Mouse (Mus musculus) forelimb bud, embryonic 11.5 days (tissue): ENCODE data around the gene Gabra4.
"Not testable (repeated sequence)": the region's sequence is repeated elsewhere in the genome, so short reads cannot be mapped to it uniquely, and the experiment has no call there.

Experiments used
- DNase-seq: peaks from one replicate; pipeline ENCODE4 v3.0.0-alpha.2; 2012; ENCODE audit warnings: low read depth, low spot score

The Gabra4 gene

DNA sequence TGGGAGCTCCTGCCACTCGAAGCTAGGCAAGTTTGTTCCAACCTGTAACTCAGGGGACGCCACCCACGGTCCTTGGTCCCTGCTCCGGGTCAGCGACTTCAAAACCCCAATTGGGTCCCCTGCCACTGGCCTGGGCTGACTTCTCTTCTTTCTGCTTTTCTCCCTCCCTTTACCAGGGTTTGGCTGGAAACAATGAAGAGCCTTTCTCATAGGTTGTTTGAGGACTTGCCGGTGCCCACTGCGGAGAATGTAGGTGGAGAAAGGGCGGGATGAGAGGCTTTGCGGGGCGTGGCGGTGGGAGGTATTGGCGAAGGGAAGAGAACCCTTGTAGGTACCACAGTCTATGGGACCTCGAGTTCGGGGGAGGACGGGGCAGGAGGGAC lies at the start of gene Gabra4:
Gabra4 (minus strand) TSS at position 194 of the 383 bp plus-strand sequence.
- DNase-seq: peak; percentile 37

DNA sequence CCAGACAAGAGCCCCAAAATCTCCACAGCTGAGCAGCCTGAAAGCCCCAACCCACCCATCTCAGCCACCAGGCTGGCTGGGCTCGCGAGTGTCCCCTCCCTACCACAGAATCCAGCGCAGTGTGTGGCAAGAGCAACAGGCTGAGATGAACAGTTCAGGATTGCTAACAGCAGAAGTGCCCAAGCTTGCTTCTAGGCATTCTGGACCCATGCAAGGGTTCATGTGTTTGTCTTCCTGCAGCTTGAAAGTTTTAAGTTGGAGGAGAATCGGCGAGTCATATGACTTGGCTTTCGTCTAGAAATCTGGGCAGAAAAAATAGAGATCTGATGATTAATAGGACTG lies 43.1 kb upstream of the Gabra4 start:
- DNase-seq: no peak

DNA sequence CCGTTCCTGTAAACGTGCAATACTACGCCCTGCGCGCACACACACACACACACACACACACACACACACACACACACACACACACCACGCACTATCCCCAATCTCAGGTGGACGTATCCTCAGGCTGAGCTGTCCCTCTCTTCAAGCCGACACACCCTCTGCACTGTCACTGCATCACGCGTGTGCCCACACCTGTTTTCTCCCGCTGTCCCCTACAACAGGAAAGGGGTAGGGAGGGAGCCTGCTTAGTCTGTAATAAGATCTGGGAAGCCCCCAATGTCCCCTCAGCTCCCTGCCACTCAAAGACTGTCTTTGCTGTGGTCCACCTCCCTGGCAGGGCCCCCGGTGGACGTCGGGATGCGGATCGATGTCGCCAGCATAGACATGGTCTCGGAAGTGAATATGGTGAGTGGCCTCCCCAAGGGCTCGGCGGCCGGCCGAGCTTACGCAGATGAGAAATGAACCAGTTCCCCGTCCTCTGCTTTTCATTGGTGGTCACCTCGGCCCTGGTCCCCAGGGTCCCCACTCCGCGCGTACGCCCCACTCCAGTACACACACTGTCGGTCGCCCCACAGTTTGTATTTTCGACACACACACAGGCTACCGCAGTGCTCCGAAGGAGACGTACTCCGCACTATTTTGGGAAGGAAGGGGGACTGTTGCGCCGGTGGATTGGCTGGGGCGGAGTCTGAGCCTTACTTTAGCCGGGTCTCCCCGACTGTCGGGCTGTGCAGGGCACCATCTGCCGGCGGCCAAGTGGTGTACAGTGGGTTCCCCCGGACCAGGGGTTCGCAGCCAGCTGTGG lies 42.6 kb upstream of the Gabra4 start:
- DNase-seq: peak; percentile 50

DNA sequence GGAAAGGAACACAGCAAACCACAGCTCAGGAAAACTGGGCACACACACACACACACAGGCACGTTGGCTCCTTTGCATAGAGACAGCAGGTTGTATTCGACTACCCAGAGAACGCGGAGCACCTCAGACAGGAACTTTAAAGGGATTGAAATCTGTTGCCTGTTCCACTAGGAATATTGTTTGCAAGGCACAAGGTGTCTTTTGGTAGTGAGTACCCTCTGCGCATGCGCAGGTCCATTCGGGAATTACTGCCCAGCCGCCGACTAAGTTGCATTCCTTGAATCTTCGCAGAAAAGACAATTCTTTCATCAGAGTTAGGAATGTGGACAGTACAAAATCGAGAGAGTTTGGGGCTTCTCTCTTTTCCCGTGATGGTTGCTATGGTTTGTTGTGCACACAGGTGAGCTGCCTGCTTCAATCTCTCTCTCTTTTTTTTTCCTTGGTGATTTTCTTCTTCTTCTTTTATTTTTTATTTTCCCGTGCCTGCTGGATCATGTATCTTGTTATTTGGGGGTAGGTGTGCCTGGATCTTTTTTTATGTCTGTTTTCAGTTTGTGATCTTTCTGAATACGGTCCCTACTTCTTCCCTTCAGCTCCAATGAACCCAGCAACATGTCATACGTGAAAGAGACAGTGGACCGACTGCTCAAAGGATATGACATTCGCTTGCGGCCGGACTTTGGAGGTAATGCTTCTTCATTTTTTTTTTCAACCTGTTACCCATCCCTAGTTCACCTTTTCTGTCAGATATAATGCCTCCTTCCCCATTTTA lies 41.8 kb upstream of the Gabra4 start:
- peak; percentile 57 for DNase-seq

DNA sequence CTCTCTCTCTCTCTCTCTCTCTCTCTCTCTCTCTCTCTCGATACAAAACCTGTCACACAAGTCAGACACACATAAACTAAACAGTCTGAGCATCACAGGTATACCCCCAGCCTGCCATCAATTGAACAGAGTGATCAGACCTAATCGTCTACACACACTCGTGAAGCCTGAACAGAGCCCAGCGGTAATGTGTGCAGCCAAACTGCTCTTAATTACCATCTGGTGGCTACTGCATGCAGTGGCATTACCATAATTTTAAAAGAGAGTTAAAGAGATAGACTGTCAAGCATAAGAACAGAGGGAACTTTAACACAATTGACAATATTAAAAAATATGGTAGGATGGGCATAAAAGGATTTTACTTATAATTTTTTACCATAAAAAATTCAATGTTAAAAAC lies 7.5 kb upstream of the Gabra4 start:
- no peak for DNase-seq

DNA sequence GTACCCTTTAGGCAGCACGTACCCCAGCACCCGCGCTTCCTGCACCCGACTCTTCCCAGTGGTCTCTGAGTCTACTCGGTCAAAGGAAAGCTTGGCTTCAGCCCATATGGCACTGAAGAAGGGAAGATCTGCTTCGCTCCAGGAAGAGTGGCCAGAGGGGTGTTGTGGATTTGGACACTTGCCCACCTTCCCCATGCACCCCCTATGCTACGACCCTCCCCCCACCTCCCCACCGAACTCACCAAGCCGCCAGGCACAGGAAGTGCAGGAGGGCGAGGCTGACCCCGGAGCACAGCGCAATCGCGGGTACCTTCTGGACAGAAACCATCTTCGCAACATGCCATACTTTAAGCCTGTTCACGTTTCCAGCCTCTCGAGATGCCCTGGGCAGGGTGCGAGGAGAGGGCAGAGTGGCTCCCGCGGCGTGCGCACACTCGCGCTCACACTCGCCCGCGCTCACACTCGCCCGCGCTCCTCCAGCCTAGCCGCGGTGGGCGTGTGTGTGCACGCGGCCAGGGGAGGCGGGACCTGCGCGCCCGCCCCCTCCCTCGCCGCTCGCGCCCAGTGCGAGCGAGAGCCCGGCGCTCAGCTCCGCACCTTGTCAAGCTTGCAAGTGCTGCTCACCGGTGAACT lies 510 bp downstream of the Gabra4 start, which contains the start of gene Gabrb1:
Gabrb1 (plus strand) TSS at position 632 of the 633 bp plus-strand sequence.
- DNase-seq: no peak

DNA sequence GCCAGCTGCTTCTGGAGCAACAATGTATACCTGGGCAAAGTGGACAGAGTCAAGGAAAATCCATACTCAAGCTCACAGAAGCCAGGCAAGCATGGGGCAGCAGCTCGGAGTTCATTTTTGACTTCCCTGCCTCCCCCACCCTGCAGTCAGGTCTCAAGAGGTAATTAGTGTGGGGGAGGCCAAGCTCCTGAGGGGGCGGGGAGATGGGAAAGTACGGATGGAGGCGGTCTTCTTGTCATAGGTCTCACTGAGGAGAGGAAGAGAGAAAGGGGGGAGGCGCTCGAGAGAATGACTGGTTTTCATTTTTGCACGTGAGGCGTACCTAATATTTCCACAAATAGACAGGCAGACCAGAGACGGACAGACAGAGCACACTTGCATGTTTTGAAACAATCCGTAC lies 1.3 kb downstream of the Gabra4 start:
- DNase-seq: no peak

DNA sequence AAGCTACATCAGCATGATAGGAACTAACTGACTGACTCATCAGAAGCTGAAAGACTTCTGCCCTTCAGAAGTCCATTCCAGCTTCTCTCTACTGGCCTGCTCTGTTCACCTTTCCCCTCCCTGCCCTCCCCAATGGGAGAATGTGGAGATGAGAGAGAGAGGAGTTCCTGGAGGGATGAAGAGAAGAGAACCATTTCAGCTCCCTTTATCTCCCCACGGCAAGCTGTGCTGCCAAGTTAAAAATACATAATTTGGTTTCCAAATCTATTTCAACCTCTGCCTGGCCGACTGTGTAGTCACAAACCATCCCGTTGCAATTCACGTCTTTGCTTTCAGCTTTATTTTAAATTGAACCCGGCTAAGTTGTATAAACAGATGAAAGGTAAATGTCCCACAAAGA lies 4.1 kb downstream of the Gabra4 start:
- DNase-seq: no peak

DNA sequence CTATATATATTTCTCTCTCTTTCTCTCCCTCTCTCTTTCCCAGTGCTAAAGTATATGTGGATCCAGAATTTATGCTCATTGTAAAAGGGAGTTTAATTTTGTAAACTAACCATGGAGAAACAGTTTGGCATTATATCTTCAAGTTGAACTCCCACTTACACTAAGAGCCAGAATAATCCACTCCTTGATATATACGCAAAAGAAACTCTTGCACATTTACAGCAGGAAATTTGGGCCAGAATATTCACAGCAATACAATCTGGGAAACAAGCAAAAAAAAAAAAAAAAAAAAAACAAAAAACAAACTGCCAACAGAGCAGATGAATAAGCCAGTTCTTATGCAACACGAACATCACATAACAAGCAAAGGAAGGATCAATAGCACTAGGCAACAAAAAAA lies 10.0 kb downstream of the Gabra4 start:
- no peak for DNase-seq

DNA sequence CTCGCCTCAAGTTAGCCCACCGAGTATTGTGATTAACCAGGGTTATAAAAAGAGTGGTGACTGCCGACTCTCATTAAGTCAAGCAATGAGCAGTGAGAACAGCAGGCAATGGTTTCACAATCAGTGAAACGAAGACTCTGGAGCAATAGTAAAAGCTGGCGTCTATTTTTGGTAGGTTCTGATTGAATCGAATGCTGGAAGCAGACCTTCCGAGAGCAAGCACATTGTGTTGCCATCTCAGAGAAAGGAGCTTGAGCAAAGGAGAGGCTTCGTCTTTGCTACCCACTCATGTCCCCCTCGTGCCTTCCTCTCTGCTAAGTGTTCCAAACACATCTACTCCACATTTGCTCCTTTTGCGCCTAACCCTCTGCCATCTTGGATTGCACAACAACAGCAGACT lies 18.3 kb downstream of the Gabra4 start:
- DNase-seq: no peak

DNA sequence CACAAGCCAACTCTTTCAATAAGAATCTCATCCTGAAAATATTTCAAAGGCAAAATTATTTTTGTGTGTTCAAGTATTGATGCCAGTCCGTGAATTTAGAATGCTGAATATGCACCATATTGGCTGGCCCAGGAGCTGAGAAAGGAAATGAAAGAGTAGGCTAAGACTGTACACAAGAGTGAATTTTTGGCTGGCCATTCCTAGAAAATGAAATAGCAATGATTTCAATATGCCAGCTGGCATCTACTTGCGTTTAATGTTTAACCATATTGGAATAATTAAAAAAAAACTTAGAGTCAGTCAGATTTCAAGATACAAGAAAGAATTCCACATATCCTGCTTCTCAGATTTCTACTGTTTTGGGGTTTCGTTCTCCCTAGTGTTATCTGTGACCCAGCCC lies 30.3 kb downstream of the Gabra4 start:
- DNase-seq: no peak

DNA sequence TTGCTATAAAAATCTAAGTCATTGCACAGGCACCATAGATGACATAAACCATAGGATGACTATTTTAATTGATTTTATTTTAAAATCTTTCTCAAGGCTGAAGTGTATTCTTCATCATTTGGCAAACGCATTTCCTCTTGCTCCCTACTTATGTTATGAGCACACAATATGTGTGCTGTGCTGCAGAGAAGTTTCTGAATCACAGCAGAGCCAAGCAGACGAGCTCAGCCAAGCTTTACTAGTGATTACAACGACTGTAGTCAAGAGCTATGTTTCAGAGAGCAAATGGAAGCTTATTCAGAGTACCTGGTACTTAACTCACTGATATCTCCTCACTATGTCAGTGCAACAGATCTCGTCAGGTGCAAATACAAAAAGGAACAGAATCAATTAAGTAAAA lies 41.4 kb downstream of the Gabra4 start:
- no peak for DNase-seq

DNA sequence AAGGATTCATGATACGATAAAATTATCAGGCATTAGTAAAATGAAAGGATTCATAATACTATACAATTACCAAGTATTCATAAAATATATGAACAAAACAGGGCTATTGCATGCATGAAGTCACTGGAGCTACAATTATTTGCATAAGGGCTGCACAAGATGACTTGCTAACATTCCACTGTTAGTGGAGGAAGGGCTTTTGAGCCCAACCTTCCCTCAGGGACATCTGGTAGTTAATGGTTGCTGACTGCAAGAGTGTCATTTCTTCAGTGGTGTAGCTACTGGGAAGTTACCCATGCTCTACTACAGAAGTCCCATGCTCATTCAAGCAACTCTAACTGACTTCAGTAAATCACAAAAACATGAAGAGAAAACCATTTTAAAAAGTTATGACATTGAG lies 43.8 kb downstream of the Gabra4 start:
- no peak for DNase-seq

DNA sequence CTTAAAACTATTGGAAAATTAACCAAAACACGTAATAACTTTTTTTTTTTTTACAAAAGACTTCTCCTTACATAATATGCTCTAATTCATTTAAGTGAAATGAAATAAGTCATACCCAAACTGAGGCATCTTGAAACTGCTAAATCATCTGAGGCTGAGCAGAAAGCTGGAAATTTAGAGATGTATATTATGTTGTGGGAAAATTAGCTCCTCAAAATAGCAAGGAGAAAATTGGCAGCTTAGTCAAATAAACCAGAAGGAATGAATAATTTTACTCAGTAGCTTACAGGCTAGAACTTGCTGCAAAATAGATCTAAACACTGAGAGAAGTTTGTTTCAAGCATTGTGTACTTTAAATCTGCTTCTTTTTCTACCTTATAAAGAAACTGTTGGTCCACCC lies 49.4 kb downstream of the Gabra4 start:
- no peak for DNase-seq

DNA sequence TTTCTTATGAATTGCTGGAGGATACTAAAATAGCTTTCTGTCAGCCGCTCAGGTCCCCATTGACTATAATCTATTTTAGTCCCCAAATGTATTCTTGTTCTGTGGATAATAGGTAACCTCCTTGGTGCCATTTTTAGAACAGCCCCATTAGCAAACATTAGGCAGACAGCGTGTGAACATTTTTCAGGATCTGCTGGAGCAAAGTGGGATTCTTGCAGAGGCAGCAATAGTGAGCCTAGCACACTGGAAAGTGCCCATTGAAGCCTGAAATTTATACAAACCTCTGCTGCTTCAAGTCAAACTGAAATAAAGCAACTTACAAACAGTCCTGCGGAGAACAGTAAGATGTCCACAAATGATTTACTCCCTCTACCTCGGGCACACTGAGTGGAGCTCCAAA lies 51.2 kb downstream of the Gabra4 start:
- DNase-seq: no peak

DNA sequence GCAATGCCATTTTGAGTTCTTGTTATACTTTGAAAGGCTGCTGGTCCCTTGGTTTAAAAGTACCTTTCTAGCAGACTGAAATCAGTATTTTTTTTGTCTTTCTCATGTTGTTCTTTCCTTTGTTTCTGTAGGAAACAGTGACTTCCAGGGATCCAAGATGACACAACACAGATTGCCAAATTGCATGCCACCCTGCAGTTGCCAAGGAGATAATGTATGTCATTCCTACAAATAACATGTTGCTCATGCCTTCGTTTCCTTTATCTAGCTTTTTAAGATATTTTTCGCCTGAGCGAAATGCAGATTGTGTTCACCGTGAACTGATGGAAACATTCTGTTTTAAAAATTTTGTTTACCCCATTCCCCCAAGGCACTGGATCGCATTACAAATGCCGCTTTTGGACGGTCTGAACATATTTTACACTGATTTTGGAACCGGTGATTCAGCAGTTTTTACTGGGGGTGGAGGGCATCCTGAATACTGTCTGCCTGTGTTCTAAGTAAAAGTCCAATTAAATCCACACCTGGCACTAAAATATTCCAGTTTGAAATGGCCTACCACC lies 53.9 kb downstream of the Gabra4 start:
- no peak for DNase-seq

DNA sequence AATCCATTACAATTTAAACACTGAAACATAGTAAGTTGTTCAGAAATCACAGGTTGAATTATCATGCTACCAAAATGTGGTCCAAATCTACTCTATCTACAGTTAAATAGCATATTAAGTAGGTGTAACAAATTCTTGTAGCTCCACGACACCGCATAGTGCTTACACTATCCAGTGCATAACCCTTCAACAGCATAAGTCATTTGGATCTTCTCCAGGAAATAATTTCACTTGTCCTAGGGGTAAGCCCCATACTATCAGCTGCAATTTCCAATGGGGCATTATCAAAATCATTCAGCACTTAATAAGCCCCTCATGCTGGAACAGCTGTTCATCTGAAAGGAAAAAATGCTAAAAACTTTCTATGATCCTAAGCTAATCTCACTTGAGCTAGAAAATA lies 62.8 kb downstream of the Gabra4 start:
- DNase-seq: no peak

DNA sequence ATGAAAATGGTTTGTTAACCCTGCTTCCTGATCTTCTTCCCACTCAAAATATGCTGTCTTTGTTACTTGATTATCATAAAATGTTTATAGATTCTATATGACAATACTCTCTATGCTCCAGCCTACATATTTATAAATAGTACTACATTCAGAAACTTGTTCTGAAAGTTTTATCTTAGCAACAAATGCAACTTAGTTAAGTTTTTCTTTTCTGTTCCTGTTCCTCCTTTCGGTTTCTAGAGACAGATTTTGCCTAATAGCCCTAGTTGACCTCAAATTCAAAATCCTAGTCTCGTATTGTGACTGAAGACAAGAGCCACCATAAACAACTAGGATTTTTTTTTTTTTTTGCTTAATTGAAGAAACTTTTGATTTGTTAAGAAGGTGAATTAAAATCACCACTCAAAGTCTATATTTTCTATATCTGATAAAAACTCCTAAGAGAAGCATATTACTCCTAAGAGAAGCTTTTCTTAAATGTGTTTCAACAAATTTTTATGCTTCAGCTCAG lies 64.3 kb downstream of the Gabra4 start:
- no peak for DNase-seq

DNA sequence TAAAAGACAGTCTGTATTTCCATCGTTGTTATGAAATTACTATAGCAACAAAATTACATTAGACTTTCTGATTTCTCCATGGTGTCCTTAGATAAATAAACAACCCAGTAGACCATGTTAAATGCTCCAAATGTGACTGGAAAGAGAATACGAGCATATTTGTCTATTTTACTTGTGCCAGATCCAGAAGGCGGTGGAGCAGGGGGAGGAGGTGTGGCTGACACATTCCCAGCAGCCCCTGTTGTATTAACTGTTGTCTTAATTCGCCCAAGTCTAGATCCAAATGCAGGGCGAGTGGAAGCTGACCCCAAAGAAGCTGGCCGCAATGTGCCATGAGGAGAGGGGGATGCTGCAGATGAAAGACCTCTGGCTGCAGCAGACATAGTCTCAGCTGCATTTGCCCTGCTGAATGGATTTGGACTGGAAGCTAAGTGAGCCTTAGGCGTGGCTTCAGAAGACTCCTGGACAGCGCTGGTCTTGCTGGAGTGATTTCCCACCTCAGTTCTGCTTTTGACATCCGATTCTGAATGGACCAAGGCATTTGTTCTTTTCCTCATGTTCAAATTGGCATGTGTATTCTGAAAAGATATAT lies 86.4 kb downstream of the Gabra4 start:
- DNase-seq: no peak

DNA sequence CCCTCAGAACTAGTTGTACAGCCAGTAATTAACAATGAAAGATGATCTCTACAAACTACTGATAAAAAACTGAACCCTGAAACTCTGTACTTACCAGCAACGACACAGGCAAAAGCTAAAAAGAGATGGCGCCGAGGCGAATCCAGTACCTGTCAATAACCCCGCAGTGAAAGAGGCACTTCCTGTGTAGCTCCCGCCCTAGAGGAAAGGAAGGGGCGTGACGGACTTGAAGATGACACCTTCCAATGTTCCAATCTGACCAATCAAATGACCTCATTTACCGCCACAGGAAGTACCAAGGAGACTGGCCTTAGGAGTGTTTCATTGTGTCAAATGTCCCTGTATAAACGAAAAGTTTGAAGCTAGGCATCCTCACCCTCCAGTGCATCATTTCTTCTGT lies 110.0 kb downstream of the Gabra4 start, which contains the start of gene Cox7b2:
Cox7b2 (minus strand) TSS at position 127 of the 400 bp plus-strand sequence.
- DNase-seq: no peak

DNA sequence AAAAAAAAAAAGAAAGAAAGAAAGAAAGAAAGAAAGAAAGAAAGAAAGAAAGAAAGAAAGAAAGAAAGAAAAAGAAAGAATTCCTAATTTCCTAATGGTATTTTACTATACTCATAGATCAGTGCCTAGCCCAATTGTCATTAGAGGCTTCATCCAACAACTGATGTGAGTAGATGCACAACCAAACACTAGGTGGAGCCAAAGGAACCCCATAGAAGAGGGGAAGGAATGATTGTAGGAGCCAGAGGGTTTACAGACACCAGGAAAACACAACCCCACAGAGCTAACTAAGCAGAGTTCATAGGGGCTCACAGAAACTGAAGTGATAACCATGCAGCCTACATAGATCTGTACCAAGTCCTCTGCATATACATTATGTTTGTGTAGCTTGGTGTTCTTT lies 112.6 kb downstream of the Gabra4 start:
- DNase-seq: peak; percentile 18

DNA sequence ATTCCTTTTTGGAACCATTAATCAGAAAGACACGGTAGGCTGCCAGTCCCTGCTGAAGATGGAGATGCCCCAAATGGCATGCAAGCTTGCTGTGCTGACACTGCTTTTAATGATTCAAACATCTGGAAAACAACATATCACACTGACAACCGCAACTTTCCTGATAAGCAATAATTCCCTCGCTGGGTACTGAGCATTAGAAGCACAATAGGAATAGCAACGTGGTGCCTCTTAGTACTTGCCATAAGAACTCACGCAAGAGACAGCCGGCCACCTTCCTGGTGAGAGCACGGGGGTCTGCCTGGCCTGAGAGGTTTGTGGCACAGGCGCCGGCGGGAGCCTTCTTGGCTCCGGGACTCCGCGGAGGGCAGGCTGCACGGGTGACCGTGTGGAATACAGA lies 132.6 kb downstream of the Gabra4 start:
- not testable (repeated sequence) for DNase-seq
